Mouse (Mus musculus) left cerebral cortex, adult 8-10 months (tissue): ENCODE results near the gene Ppp1r1c. TPM values are rescaled to one million over a fixed set of nuclear protein-coding genes. Genes with fewer than 3 reads are reported as not detected.
A peak's percentile ranks its signal among the peaks of the same experiment; 100 is the strongest.

Source experiments
- DNase-seq, 2 experiments: peaks; one replicate each; pipeline ENCODE4 v3.0.0; 2022; ENCODE audit warnings: low spot score in 2 of 2
- total RNA-seq, 4 experiments: library from RNA; stranded (reverse); gene quantifications; 2 replicates each; pipeline ENCODE4 v1.2.4; 2022

Ppp1r1c gene
- total RNA-seq, 4 experiments from 2014 or later, result 0.19 TPM; not detected in 3

GRCm38 (mm10) chr2:79856874-79857273 lies 149.3 kb downstream of the Ppp1r1c start:
- no peak for DNase-seq

- peak in 1 of 2 experiments; percentile 35 for DNase-seq
Measured at GRCm38 (mm10) chr2:79865275-79865999, 157.9 kb downstream of the Ppp1r1c start.

Other genes with a start within 250 kb of the Ppp1r1c start
- 10 to 100 TPM; 40.6 to 44.6 (median 42.8) TPM for gene Itprid2, start 72.4 kb upstream of the Ppp1r1c start, total RNA-seq